Mouse (Mus musculus) 416B (cell line): Measurements from ENCODE around the gene Gm6217.
A peak's percentile ranks its signal among the peaks of the same experiment; 100 is the strongest.
"Not testable (repeated sequence)": the region's sequence is repeated elsewhere in the genome, so short reads cannot be mapped to it uniquely, and the experiment has no call there.

ENCODE experiments used
- DNase-seq: peaks from one replicate; pipeline ENCODE4 v3.0.0; 2011; ENCODE audit warnings: low read depth

Gene Gm6217

GRCm38 (mm10) chr1:82931326-82931725 is at the start of gene Gm6217:
Gm6217 (minus strand) TSS chr1:82931399.
- not testable (repeated sequence) for DNase-seq

GRCm38 (mm10) chr1:82977840-82978239 is 46.6 kb upstream of the Gm6217 start:
- no peak for DNase-seq

GRCm38 (mm10) chr1:82975750-82976149 is 44.6 kb upstream of the Gm6217 start:
- peak; percentile 89 for DNase-seq

GRCm38 (mm10) chr1:82974342-82974741 is 43.1 kb upstream of the Gm6217 start:
- DNase-seq = peak; percentile 92

GRCm38 (mm10) chr1:82973901-82974300 is 42.7 kb upstream of the Gm6217 start:
- DNase-seq = no peak

GRCm38 (mm10) chr1:82973244-82973643 is 42.0 kb upstream of the Gm6217 start:
- DNase-seq = peak; percentile 65

GRCm38 (mm10) chr1:82972046-82972445 is 40.8 kb upstream of the Gm6217 start:
- DNase-seq = no peak

GRCm38 (mm10) chr1:82966413-82966812 is 35.2 kb upstream of the Gm6217 start:
- no peak for DNase-seq

GRCm38 (mm10) chr1:82959870-82960385 is 28.7 kb upstream of the Gm6217 start, which contains the start of gene Gm47955:
Gm47955 (plus strand) TSS chr1:82960286.
- no peak for DNase-seq

GRCm38 (mm10) chr1:82955913-82956312 is 24.7 kb upstream of the Gm6217 start, which contains the start of gene Gm7544:
Gm7544 (minus strand) TSS chr1:82956013.
- DNase-seq = not testable (repeated sequence)

- DNase-seq = no peak
Measured at GRCm38 (mm10) chr1:82948601-82949000, 17.4 kb upstream of the Gm6217 start.

- peak; percentile 7 for DNase-seq
Measured at GRCm38 (mm10) chr1:82946029-82946428, 14.8 kb upstream of the Gm6217 start.

- DNase-seq = not testable (repeated sequence)
Measured at GRCm38 (mm10) chr1:82943295-82943694, 12.1 kb upstream of the Gm6217 start, which contains the start of gene A030003K21Rik. A030003K21Rik (minus strand) TSS chr1:82943388.

GRCm38 (mm10) chr1:82942505-82942904 is 11.3 kb upstream of the Gm6217 start:
- not testable (repeated sequence) for DNase-seq

GRCm38 (mm10) chr1:82938666-82939065 is 7.5 kb upstream of the Gm6217 start:
- no peak for DNase-seq

GRCm38 (mm10) chr1:82930558-82930957 is 641 bp downstream of the Gm6217 start:
- not testable (repeated sequence) for DNase-seq

GRCm38 (mm10) chr1:82924650-82925049 is 6.5 kb downstream of the Gm6217 start, which contains the start of gene A030014E15Rik:
A030014E15Rik (plus strand) TSS chr1:82924917.
- DNase-seq = no peak

GRCm38 (mm10) chr1:82913434-82913833 is 17.8 kb downstream of the Gm6217 start:
- DNase-seq = peak; percentile 32

GRCm38 (mm10) chr1:82913025-82913424 is 18.2 kb downstream of the Gm6217 start, which contains the start of gene A030005L19Rik:
A030005L19Rik (plus strand) TSS chr1:82913325.
- DNase-seq = peak; percentile 47

GRCm38 (mm10) chr1:82905886-82906285 is 25.3 kb downstream of the Gm6217 start:
- no peak for DNase-seq

GRCm38 (mm10) chr1:82901201-82901600 is 30.0 kb downstream of the Gm6217 start:
- no peak for DNase-seq

- peak; percentile 57 for DNase-seq
Measured at GRCm38 (mm10) chr1:82900567-82900966, 30.6 kb downstream of the Gm6217 start.

GRCm38 (mm10) chr1:82893269-82893668 is 37.9 kb downstream of the Gm6217 start:
- DNase-seq = no peak
